Mouse (Mus musculus): ENCODE measurements around the gene Lgi4.

Lgi4 gene

GRCm38 (mm10) chr7:31107781-31108180 lies 48.6 kb downstream of the Lgi4 start:
- no peak for DNase-seq (ENCODE audit: low spot score)

- no peak for DNase-seq (ENCODE audit: low spot score)
These were observed 49.9 kb downstream of the Lgi4 start for GRCm38 (mm10) chr7:31109091-31109490.

GRCm38 (mm10) chr7:31109796-31110195 lies 50.7 kb downstream of the Lgi4 start:
- DNase-seq (ENCODE audit: low spot score) = no peak

- no peak for DNase-seq (ENCODE audit: low spot score)
These were observed 51.8 kb downstream of the Lgi4 start for GRCm38 (mm10) chr7:31110861-31111385.

- DNase-seq (ENCODE audit: low spot score) = no peak
These were observed 52.9 kb downstream of the Lgi4 start for GRCm38 (mm10) chr7:31112036-31112435.

GRCm38 (mm10) chr7:31113800-31114199 lies 54.7 kb downstream of the Lgi4 start:
- no peak for DNase-seq (ENCODE audit: low spot score)

- DNase-seq (ENCODE audit: low spot score) = no peak
These were observed 55.5 kb downstream of the Lgi4 start for GRCm38 (mm10) chr7:31114646-31115045.

- DNase-seq (ENCODE audit: low spot score) = no peak
These were observed 56.0 kb downstream of the Lgi4 start, which contains the start of gene Hpn for GRCm38 (mm10) chr7:31115182-31115581. Gene Hpn (minus strand): TSS chr7:31115290.

- DNase-seq (ENCODE audit: low spot score) = no peak
These were observed 56.5 kb downstream of the Lgi4 start for GRCm38 (mm10) chr7:31115587-31116043.

- no peak for DNase-seq (ENCODE audit: low spot score)
These were observed 57.6 kb downstream of the Lgi4 start for GRCm38 (mm10) chr7:31116721-31117145.

- DNase-seq (ENCODE audit: low spot score) = no peak
These were observed 58.3 kb downstream of the Lgi4 start for GRCm38 (mm10) chr7:31117465-31117864.

GRCm38 (mm10) chr7:31118486-31118885 lies 59.3 kb downstream of the Lgi4 start:
- no peak for DNase-seq (ENCODE audit: low spot score)

- no peak for DNase-seq (ENCODE audit: low spot score)
These were observed 60.4 kb downstream of the Lgi4 start for GRCm38 (mm10) chr7:31119556-31119955.
